Mouse (Mus musculus): ENCODE measurements around the gene Ppil4. TPM values are rescaled to one million over a fixed set of nuclear protein-coding genes. Genes with fewer than 3 reads are reported as not detected.
A peak's percentile ranks its signal among the peaks of the same experiment; 100 is the strongest.

Gene Ppil4
- polyA plus RNA-seq, 1 experiment: 22.3 TPM

GRCm38 (mm10) chr10:7864806-7865205 is 72.1 kb downstream of the Ppil4 start:
- DNase-seq: no peak
- WGBS: 29% methylated on average over 3 of the region's 3 CpGs
- H3K4me1 ChIP-seq (ENCODE audit: control insufficient read depth, insufficient read depth, low read length): no peaks in the 10 kb centered on the region
- TF ChIP-seq CTCF (IDR thresholded peaks at IDR 0.05; ENCODE audit: borderline replicate concordance, insufficient read depth, low read depth, low read length) (no peak), POLR2A (IDR thresholded peaks at IDR 0.05; ENCODE audit: borderline replicate concordance, insufficient read depth, low read length) (no peak)
- H3K27ac ChIP-seq (ENCODE audit: insufficient read depth, low read length): no peak overlapping the region
- H3K4me3 ChIP-seq (replicated peaks; ENCODE audit: insufficient read depth, low read depth, low read length): no peak overlapping the region
- no peaks in the 10 kb centered on the region; the same call in 1 of the 2 replicates for H3K27me3 ChIP-seq (ENCODE audit: control insufficient read depth, insufficient read depth, low read length)

DNA sequence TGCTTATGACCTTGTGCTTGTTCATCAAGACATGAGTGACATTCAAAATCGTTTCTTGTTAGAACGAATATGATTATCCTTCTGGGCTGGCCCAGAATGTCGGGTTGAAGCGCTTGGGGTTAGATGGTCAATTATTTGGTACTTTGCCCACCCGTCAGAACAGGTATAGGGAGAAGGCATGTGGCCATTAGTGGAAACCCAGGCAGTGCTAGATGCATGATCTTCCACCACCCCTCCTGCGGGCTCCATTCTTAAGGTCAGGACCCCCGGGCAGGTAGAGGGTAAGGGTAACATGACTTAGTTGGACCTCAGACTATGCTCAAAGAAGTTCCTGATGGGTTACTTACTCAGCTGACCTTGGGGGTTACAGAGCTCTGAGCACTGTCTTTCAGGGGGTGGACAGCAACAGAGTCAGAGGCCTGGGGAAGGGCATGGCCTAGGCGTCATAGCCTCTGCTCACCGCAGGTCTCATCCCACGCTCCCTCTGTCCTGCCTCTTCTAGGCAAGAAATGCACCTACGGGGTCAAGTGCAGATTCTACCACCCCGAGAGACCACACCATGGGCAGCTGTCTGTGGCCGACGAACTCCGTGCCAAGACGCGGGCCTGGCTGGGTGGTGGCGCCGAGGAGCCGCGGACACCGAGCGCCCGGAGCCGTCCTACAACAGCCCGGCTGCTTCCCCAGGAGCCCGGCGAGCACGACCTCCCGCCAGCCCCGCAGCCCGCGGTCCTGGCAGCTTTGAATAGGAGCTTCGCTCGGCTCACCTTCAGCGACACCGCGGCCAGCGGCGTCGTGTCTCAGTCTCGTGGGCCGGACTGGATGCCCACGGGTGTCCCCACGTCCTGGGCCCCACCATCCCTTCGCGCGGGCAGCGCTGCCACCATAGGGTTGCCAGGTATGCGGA is 74.3 kb downstream of the Ppil4 start:
- Histone ChIP-seq H3K4me1 (ENCODE audit: control insufficient read depth, insufficient read depth, low read length) (no peaks in the 10 kb centered on the region), H3K4me3 (replicated peaks; ENCODE audit: insufficient read depth, low read depth, low read length) (peak overlapping the region; percentile 16), H3K27me3 (ENCODE audit: control insufficient read depth, insufficient read depth, low read length) (no peaks in the 10 kb centered on the region; the same call in 1 of the 2 replicates), H3K27ac (ENCODE audit: insufficient read depth, low read length) (no peak overlapping the region)
- peak; percentile 30 to 49 for DNase-seq
- WGBS: 23% methylated on average over 50 of the region's 50 CpGs
- no peak for TF ChIP-seq CTCF (IDR thresholded peaks at IDR 0.05; ENCODE audit: borderline replicate concordance, insufficient read depth, low read depth, low read length)
- TF ChIP-seq POLR2A (IDR thresholded peaks at IDR 0.05; ENCODE audit: borderline replicate concordance, insufficient read depth, low read length): no peak

GRCm38 (mm10) chr10:7867666-7868030 is 75.0 kb downstream of the Ppil4 start:
- TF ChIP-seq CTCF (IDR thresholded peaks at IDR 0.05; ENCODE audit: borderline replicate concordance, insufficient read depth, low read depth, low read length) (no peak), POLR2A (IDR thresholded peaks at IDR 0.05; ENCODE audit: borderline replicate concordance, insufficient read depth, low read length) (no peak)
- H3K4me3 ChIP-seq (replicated peaks; ENCODE audit: insufficient read depth, low read depth, low read length): no peak overlapping the region
- no peak overlapping the region for H3K27ac ChIP-seq (ENCODE audit: insufficient read depth, low read length)
- WGBS: 38% methylated on average over 21 of the region's 21 CpGs
- H3K4me1 ChIP-seq (ENCODE audit: control insufficient read depth, insufficient read depth, low read length): no peaks in the 10 kb centered on the region
- DNase-seq: no peak
- no peaks in the 10 kb centered on the region; the same call in 1 of the 2 replicates for H3K27me3 ChIP-seq (ENCODE audit: control insufficient read depth, insufficient read depth, low read length)

DNA sequence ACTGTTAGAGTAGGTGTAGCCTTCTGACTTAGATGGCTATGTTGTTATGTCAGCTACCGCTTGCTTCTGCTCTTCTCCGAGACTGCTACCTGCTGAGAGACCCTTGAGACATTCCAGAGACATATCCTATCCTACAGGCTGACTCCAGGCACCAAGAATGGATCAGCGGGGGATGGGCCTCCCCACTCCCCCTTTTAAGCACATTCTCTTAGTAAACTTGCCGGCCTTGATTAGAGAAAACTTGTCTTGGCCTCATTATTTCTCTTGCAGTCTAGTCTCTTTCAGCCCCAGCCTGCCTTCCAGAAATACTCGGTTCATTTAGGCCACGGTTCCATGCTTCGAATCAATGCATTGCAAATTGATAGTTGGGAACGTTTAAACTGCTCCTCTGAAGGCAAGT is 77.1 kb downstream of the Ppil4 start:
- no peak overlapping the region for H3K27ac ChIP-seq (ENCODE audit: insufficient read depth, low read length)
- TF ChIP-seq CTCF (IDR thresholded peaks at IDR 0.05; ENCODE audit: borderline replicate concordance, insufficient read depth, low read depth, low read length): no peak
- TF ChIP-seq POLR2A (IDR thresholded peaks at IDR 0.05; ENCODE audit: borderline replicate concordance, insufficient read depth, low read length): no peak
- H3K4me1 ChIP-seq (ENCODE audit: control insufficient read depth, insufficient read depth, low read length): no peaks in the 10 kb centered on the region
- H3K4me3 ChIP-seq (replicated peaks; ENCODE audit: insufficient read depth, low read depth, low read length): no peak overlapping the region
- no peaks in the 10 kb centered on the region; the same call in 1 of the 2 replicates for H3K27me3 ChIP-seq (ENCODE audit: control insufficient read depth, insufficient read depth, low read length)
- WGBS: 67% methylated on average over 8 of the region's 8 CpGs
- DNase-seq: no peak

DNA sequence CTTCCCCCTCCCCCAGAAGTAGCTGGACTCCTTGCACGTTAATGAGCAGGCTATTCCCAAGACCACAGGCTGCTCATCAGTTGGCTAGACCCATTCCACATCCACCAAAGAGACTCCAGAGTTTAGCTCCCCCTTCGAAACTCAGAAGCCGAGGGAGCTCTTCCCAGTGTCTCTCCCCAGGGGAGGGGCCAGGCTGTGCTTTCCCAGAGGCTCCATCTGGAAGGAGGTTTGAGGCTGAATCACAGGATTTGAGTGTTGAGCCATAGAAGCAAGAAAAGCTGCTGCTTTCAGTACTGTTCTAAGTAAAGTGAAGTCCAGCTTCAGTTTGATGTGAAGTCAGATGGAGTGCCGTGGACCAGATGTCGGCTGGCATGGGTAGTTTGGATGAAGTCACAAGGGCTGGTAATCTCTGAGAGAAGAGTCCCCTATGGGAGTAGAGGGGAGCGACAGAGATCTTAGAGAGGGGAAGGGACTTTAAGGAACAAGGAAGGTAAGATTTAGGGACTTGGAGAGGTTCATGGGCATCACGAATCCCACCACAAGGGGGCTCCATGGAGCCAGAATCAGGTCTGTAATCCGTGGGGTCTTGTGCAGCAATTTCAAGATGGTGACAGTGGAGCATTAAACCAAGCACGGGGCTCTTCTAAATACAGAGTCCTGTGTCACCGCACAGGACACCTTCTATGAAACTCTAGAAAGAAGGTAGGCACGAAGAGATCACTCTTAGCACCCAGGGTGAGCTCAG is 78.1 kb downstream of the Ppil4 start:
- H3K27me3 ChIP-seq (ENCODE audit: control insufficient read depth, insufficient read depth, low read length): no peaks in the 10 kb centered on the region; the same call in 1 of the 2 replicates
- 37% methylated on average over 11 of the region's 11 CpGs for WGBS
- TF ChIP-seq CTCF (IDR thresholded peaks at IDR 0.05; ENCODE audit: borderline replicate concordance, insufficient read depth, low read depth, low read length): peak; percentile 38; the same call in 1 of the 2 replicates
- no peak for TF ChIP-seq POLR2A (IDR thresholded peaks at IDR 0.05; ENCODE audit: borderline replicate concordance, insufficient read depth, low read length)
- H3K4me1 ChIP-seq (ENCODE audit: control insufficient read depth, insufficient read depth, low read length): no peaks in the 10 kb centered on the region
- H3K4me3 ChIP-seq (replicated peaks; ENCODE audit: insufficient read depth, low read depth, low read length): no peak overlapping the region
- no peak for DNase-seq
- H3K27ac ChIP-seq (ENCODE audit: insufficient read depth, low read length): no peak overlapping the region

DNA sequence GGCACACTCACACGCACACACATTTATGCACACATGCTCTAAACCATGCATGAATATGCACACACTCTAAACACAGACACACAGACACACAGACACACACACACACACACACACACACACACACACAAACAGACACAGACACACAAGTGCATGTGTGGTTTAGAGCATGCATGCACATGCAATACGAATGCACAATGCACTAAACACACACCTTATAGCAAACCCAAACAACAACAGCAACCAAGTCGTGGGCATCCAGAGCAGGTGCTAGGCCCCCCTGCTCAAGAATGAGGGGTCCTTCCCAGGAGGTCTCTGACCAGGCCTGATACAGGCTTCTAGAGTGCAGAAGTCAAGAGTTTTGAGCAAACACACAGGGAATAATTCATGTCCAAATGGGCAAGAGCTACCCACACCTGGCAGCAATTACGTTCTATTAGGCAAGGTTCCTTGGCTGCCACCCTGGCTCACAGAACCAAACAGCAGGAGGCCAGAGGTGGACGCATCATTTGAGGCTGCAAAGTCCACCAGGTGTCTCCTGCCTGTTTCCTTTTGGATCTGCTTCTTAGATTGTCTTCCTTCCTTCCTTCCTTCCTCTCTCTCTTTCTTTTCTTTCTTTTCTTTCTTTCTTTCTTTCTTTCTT is 78.8 kb downstream of the Ppil4 start:
- no peak for TF ChIP-seq CTCF (IDR thresholded peaks at IDR 0.05; ENCODE audit: borderline replicate concordance, insufficient read depth, low read depth, low read length)
- no peak for TF ChIP-seq POLR2A (IDR thresholded peaks at IDR 0.05; ENCODE audit: borderline replicate concordance, insufficient read depth, low read length)
- DNase-seq: no peak
- 62% methylated on average over 5 of the region's 5 CpGs for WGBS
- Histone ChIP-seq H3K4me3 (replicated peaks; ENCODE audit: insufficient read depth, low read depth, low read length) (no peak overlapping the region), H3K4me1 (ENCODE audit: control insufficient read depth, insufficient read depth, low read length) (no peaks in the 10 kb centered on the region), H3K27me3 (ENCODE audit: control insufficient read depth, insufficient read depth, low read length) (no peaks in the 10 kb centered on the region; the same call in 1 of the 2 replicates), H3K27ac (ENCODE audit: insufficient read depth, low read length) (no peak overlapping the region)

Other genes with a start within 250 kb of the Ppil4 start
- 137 and 141 TPM in 2 replicates for gene Lrp11, start 203.1 kb upstream of the Ppil4 start, polyA plus RNA-seq (2012; rRNA removed)
- gene Nup43, start 125.4 kb upstream of the Ppil4 start, polyA plus RNA-seq (2012; rRNA removed): 10.2 and 10.9 TPM in 2 replicates
- 146 and 151 TPM in 2 replicates for gene Pcmt1, start 111.8 kb upstream of the Ppil4 start, polyA plus RNA-seq (2012; rRNA removed)
- gene Lats1, start 111.7 kb upstream of the Ppil4 start, polyA plus RNA-seq (2012; rRNA removed): 20.5 and 22.2 TPM in 2 replicates
- 12.5 and 13.8 TPM in 2 replicates for gene Katna1, start 66.9 kb upstream of the Ppil4 start, polyA plus RNA-seq (2012; rRNA removed)
- gene Ginm1, start 67 bp upstream of the Ppil4 start, polyA plus RNA-seq (2012; rRNA removed): 27.6 and 34.1 TPM in 2 replicates
- 0.11 and 0.13 TPM in 2 replicates for gene Zc3h12d, start 39.6 kb downstream of the Ppil4 start, polyA plus RNA-seq (2012; rRNA removed)
- 39.3 and 40.1 TPM in 2 replicates for gene Tab2, start 163.3 kb downstream of the Ppil4 start, polyA plus RNA-seq (2012; rRNA removed)

Data from cerebellum, adult 2 months (tissue).